Mouse (Mus musculus) megakaryocyte progenitor cell, adult 5-6 weeks (primary cell): ENCODE results near the gene March4. TPM values are rescaled to one million over a fixed set of nuclear protein-coding genes. Genes with fewer than 3 reads are reported as not detected.

Source experiments
- ATAC-seq: replicated peaks from 2 replicates; pipeline ENCODE4 v1.8.0; 2016; ENCODE audit warnings: mild to moderate bottlenecking, moderate TSS enrichment, inconsistent platforms; ENCODE audit not compliant: poor library complexity
- total RNA-seq, 2 experiments: library from RNA; stranded (forward) in 1 of 2; stranded (reverse) in 1 of 2; fragments of 157-497, 149-512 nt in 1 of 2; fragments of 200-1000 nt in 1 of 2; gene quantifications; 2 replicates each; pipeline versions ENCODE4 v1.2.3 to v1.2.4; 2015 to 2017

The March4 gene
- total RNA-seq, 2 experiments from 2014 or later = 0.02 to 0.12 TPM

GRCm38 (mm10) chr1:72450790-72451189 lies 85.9 kb downstream of the March4 start:
- no peak for ATAC-seq

- no peak for ATAC-seq
These were observed 87.0 kb downstream of the March4 start for GRCm38 (mm10) chr1:72449752-72450151.

DNA sequence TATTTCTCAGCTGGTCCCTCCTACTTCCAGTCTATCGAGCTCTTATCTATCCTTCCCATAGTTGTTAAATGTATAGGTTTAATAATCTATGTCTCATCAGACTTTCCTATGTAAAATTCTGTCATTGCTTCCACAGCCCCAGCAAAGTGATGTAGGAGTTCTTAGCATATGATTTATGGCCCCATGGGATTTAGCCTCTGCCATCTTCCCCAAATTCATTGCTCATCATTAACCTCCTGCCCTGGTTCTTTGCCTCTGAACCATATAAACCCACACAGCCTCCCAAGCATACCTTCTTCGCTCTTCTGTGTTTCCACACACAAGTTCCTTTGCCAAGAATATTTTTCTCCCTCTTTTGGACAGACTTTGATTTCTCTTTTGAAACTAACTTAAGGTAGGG lies 94.0 kb downstream of the March4 start:
- ATAC-seq = no peak

- ATAC-seq = no peak
These were observed 97.6 kb downstream of the March4 start for GRCm38 (mm10) chr1:72439146-72439545.

GRCm38 (mm10) chr1:72436967-72437366 lies 99.8 kb downstream of the March4 start:
- no peak for ATAC-seq

GRCm38 (mm10) chr1:72434510-72434909 lies 102.2 kb downstream of the March4 start:
- ATAC-seq = no peak

- no peak for ATAC-seq
These were observed 104.2 kb downstream of the March4 start for GRCm38 (mm10) chr1:72432579-72432978.

DNA sequence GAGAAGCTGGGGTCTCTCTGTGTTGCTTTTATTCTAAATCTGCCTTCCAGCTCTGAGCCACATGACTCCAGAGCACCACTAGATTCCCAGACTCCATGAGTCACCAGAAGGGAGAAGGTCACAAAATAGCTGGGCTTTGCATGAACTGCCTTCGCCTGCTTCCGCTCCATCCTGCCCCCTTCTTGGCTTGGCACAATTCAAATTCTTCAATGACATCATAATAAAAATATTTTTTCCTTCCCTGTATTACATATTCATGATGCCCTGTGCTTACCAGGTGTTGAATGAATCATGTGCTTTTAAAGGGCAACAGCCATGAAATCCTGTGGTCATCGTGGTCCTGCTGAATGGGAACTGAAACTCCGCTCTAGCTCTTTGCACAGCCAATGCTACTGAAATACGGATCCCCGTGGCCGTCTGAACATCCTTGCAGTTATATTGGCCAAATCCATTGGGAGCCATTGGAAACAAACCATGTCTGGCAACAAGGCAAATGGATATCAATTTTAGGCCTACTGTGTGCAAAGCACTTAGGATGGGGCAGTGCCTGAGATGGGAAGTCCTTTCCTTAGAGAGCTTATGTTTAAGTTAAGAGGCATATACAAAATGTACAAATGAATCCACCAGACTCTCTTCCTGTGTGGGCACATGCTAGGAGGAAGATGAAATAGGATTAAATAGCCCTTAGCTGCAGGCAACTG lies 107.5 kb downstream of the March4 start:
- peak; percentile 79 for ATAC-seq

GRCm38 (mm10) chr1:72428526-72428925 lies 108.2 kb downstream of the March4 start:
- ATAC-seq = peak; percentile 93

DNA sequence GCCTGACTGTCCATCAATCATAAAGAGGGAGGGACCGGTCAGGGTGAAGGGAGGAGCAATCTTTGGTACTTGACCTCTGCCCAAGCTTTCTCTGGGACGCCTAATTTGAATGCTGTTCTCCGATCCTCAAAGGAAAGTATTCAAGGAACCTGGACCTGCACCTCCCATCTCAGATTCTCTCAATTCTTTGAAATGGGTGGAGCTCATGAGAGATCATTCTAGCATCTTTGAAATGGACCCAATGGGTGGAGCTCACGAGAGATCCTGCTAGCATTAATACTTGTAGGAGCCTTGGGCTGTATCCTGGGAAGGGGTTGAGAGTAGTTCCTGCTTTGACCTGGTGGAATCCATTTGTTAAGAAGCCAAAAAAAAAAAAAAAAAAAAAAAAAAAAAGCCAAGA lies 110.3 kb downstream of the March4 start:
- ATAC-seq = no peak

GRCm38 (mm10) chr1:72422121-72422520 lies 114.6 kb downstream of the March4 start:
- ATAC-seq = no peak

DNA sequence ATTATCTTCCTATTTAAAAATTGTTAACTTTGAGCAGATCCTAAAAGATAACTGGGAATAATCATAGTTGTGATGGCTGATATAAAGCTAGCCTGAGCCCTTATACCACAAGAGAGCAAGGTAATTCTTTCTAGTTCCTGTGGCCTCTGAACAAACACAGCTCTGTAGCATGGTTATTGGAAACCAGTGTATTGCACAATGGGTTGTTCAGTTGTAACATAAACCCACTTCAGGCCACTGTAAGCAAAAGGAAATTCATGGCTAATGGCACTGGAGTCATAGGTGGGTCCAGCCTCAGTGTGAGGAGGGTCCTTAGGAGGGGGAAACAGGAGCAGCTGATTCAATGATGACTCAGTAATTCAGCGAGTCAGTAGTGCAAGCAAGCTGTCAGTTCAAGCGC lies 116.5 kb downstream of the March4 start:
- ATAC-seq = peak; percentile 80

- no peak for ATAC-seq
These were observed 117.7 kb downstream of the March4 start for GRCm38 (mm10) chr1:72418744-72419655.

DNA sequence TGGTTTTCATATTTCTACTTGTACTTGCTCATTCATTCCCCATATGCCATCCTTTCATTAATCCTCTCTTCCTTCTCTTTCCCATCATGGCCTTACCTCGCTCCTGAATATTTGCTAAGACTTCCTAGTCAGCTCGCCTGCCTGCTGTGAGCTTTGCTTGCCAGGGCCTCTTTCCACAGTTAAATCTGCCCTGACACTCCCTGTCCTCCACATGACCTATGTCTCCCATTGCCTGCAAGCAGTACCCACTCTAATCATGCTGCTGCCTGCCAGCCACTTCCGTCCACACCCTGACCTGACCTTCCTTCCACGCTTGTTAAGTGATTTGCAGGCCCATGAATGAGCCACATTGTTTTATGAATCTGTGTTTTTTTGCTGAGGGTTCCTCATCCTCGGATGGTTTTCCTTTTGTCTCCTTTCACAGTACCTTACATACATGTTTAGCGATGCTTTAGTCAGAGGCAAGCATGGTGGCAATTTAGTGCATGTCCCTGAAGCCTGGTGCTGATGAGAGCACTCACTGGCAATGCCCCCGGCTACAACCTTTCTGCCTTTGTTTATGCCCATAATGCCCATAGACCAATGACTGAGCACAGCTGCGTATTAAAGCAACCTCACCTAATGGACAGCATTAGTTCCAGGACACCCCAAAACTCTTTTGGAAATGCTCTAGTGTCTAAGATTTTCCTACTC lies 122.0 kb downstream of the March4 start:
- no peak for ATAC-seq

- no peak for ATAC-seq
These were observed 122.6 kb downstream of the March4 start for GRCm38 (mm10) chr1:72414133-72414532.

GRCm38 (mm10) chr1:72413205-72413604 lies 123.5 kb downstream of the March4 start:
- ATAC-seq = no peak

GRCm38 (mm10) chr1:72411108-72411507 lies 125.6 kb downstream of the March4 start:
- no peak for ATAC-seq

DNA sequence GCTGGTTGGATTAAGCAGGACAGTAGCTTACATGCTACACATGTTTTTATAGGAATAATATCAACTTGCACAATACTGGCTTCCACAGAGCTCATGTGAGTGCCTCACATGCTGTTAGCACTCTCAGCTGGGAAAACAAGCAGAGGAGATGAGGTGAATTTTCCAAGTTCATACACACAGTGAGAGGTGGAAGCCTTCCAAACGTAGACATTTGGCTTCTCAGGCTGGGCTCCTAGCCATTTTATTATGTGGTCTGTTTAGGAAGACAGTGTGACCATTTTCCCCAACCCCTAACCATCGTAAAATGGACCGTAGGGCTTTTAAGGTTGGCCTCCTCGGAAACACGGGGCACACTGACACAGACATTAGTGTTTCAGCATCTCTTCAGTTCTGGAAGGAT lies 126.8 kb downstream of the March4 start:
- ATAC-seq = no peak

DNA sequence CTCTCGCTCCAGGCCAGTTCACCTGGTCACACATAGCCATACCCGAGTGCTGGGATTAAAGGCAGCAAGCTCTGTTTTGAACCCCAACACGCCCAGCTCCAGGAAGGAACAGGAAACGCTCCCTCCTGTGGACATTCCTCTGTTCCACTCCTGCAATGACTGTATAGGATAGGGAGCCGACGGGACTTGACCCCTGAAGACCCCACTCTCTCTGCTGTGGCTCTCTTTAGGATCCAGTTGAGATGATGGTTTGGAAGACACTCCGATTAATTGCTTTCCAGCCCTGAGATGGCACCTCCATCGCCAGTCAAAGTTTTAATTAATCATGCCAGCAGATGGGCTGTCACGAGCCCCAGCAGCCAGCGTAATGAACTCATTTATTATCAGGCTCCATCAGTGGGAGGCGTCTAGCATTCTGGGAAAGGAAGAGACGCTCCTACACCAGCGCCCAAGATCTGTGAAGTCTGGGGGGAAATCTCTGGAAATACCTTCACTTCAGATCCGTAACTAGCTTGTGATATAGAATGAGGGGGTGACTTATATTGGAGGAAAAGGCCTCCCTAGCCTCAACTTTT lies 130.1 kb downstream of the March4 start:
- no peak for ATAC-seq

DNA sequence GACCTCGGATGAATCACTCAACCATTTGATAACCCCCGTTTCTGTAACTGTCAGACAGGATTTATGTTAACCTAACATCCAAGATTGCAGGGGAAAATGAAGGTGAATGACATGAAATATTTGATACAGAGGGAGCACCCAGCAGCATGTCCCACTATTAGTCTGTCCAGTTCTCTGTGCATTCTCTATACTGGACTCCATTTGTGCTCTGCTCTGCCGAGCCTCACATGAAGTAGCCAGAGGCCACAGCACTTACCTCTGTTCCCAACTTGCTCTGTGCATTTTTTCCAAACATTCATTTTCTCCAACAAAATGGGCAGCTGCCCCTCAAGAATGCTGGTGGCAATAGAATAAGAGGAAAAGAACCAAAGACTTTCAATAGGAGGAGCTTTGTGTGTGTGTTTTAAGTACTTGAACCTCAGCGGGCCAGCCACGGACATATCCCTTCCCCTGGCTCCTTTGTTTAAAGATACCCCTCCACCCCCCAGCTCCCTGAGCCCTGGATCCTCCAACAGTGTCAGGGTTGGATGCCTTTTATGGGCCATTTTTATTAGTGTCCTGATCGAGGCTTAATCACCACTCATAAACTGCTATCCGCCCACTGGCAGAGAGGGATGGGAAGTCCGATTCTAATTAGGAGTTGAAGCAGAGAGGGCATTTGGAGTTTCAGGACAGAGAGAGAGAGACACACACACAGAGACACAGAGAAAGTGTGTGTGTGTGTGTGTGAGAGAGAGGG lies 135.2 kb downstream of the March4 start:
- ATAC-seq = no peak
